ENCODE assay signal across 32 mouse cellular contexts in genomic region chr11:59611646-59612045, GRCm38 (mm10). TPM values are rescaled to one million over a fixed set of nuclear protein-coding genes. Genes with fewer than 3 reads are reported as not detected.
DNase-seq lines count a peak whose midpoint lies in the region; ATAC-seq and TF ChIP-seq lines count a peak whose summit lies in the region.
"Had no signal": no experiment of that assay in that cellular context is flagged by ENCODE, and none has a peak within 500 bp of the region (broad histone marks: within the 10 kb centered on the region; RNA-seq: fewer than 3 reads in every experiment).

No protein-coding gene starts in this region.

- H3K4me1 ChIP-seq in lung, postnatal 0 days (ENCODE audit: insufficient read depth, low read depth, low read length) = no peaks in the 10 kb centered on the region
- peaks cover 2% of the 10 kb centered on the region; the same call in 1 of the 2 replicates for H3K4me1 ChIP-seq in lung, adult 2 months (ENCODE audit: control insufficient read depth, insufficient read depth, low read length)
- H3K4me1 ChIP-seq in forebrain, postnatal 0 days (ENCODE audit: insufficient read depth) = no peaks in the 10 kb centered on the region
- H3K4me1 ChIP-seq: embryonic facial prominence, embryonic 12.5 days; embryonic facial prominence, embryonic 15.5 days; hindbrain, embryonic 13.5 days had no signal

- TF ChIP-seq EP300 in lung, postnatal 0 days (IDR thresholded peaks at IDR 0.05) = no peak

- H3K27me3 ChIP-seq in lung, postnatal 0 days (replicated peaks; ENCODE audit: insufficient read depth, low read length) = no peaks in the 10 kb centered on the region
- H3K27me3 ChIP-seq in forebrain, postnatal 0 days (ENCODE audit: insufficient read depth, low read length) = no peaks in the 10 kb centered on the region
- H3K27me3 ChIP-seq: embryonic facial prominence, embryonic 12.5 days; embryonic facial prominence, embryonic 15.5 days; hindbrain, embryonic 13.5 days had no signal

- no peak for TF ChIP-seq POLR2A in lung, adult 2 months (IDR thresholded peaks at IDR 0.05; ENCODE audit: borderline replicate concordance, extremely low read depth, low read depth, low read length)

- H3K27ac ChIP-seq in lung, postnatal 0 days (ENCODE audit: low read length) = no peak overlapping the region
- no peak overlapping the region for H3K27ac ChIP-seq in forebrain, postnatal 0 days (ENCODE audit: low read depth, low read length)
- H3K27ac ChIP-seq: embryonic facial prominence, embryonic 12.5 days; embryonic facial prominence, embryonic 15.5 days; hindbrain, embryonic 10.5 days; hindbrain, embryonic 13.5 days had no signal

- DNase-seq in adrenal gland, postnatal 14 days = peak; percentile 9
- no peak for DNase-seq in adrenal gland, adult (ENCODE audit: inconsistent age in 2 of 2, low spot score in 1 of 2)
- peak; percentile 72 for DNase-seq in lung, postnatal 0 days (ENCODE audit: low spot score)
- no peak for DNase-seq in lung, adult 2 months
- DNase-seq in adipocyte (ENCODE audit: low spot score) = peak; percentile 53
- no peak for DNase-seq in kidney, adult 11 months
- no peak for DNase-seq in forebrain, postnatal 0 days
- DNase-seq: adrenal gland, postnatal 10 days; cerebellum, adult 11 months; cerebellum, adult 2 months; cerebellum, adult 9-11 months; cerebellum, postnatal 25 days; gastrocnemius, postnatal 10 days; gastrocnemius, postnatal 36 days; heart, postnatal 36 days had no signal

- H3K9ac ChIP-seq in lung, postnatal 0 days (replicated peaks; ENCODE audit: low read depth) = no peak overlapping the region
- no peak overlapping the region for H3K9ac ChIP-seq in forebrain, postnatal 0 days
- H3K9ac ChIP-seq: embryonic facial prominence, embryonic 12.5 days; embryonic facial prominence, embryonic 15.5 days; hindbrain, embryonic 13.5 days had no signal

- 57% methylated on average over 5 of the region's 5 CpGs for WGBS in lung, postnatal 0 days
- 60% methylated on average over 5 of the region's 5 CpGs for WGBS in lung, adult 2 months
- 83% methylated on average over 5 of the region's 5 CpGs for WGBS in forebrain, postnatal 0 days

- peak; percentile 61 for ATAC-seq in lung, postnatal 0 days
- ATAC-seq in forebrain, postnatal 0 days = no peak
- ATAC-seq: forebrain, embryonic 14.5 days; hindbrain, embryonic 16.5 days had no signal

- no peak overlapping the region for H3K4me3 ChIP-seq in lung, postnatal 0 days (ENCODE audit: low read depth, low read length)
- H3K4me3 ChIP-seq in lung, adult 2 months (replicated peaks; ENCODE audit: extremely low read depth, low read depth, low read length) = no peak overlapping the region
- no peak overlapping the region for H3K4me3 ChIP-seq in forebrain, postnatal 0 days (ENCODE audit: low read depth, low read length)
- H3K4me3 ChIP-seq: embryonic facial prominence, embryonic 12.5 days; embryonic facial prominence, embryonic 15.5 days; hindbrain, embryonic 10.5 days; hindbrain, embryonic 13.5 days had no signal

- no peaks in the 10 kb centered on the region for H3K9me3 ChIP-seq in lung, postnatal 0 days (ENCODE audit: low read length)
- no peaks in the 10 kb centered on the region for H3K9me3 ChIP-seq in forebrain, postnatal 0 days (ENCODE audit: low read length)
- H3K9me3 ChIP-seq: embryonic facial prominence, embryonic 12.5 days; embryonic facial prominence, embryonic 15.5 days; G1E; hindbrain, embryonic 10.5 days; hindbrain, embryonic 13.5 days had no signal

- H3K36me3 ChIP-seq in lung, postnatal 0 days (ENCODE audit: insufficient read depth, low read length) = no peaks in the 10 kb centered on the region
- H3K36me3 ChIP-seq in forebrain, postnatal 0 days (ENCODE audit: insufficient read depth) = no peaks in the 10 kb centered on the region
- H3K36me3 ChIP-seq: embryonic facial prominence, embryonic 12.5 days; embryonic facial prominence, embryonic 15.5 days; G1E; hindbrain, embryonic 10.5 days; hindbrain, embryonic 13.5 days had no signal

- H3K4me2 ChIP-seq in lung, postnatal 0 days (replicated peaks; ENCODE audit: low read depth, low read length) = no peak overlapping the region
- no peak overlapping the region for H3K4me2 ChIP-seq in forebrain, postnatal 0 days (ENCODE audit: low read depth)
- H3K4me2 ChIP-seq: embryonic facial prominence, embryonic 12.5 days; embryonic facial prominence, embryonic 15.5 days; heart, embryonic 11.5 days; hindbrain, embryonic 13.5 days had no signal

- no peak for TF ChIP-seq CTCF in lung, postnatal 0 days (IDR thresholded peaks at IDR 0.05)
- no peak for TF ChIP-seq CTCF in lung, adult 2 months (IDR thresholded peaks at IDR 0.05; ENCODE audit: insufficient read depth, low read length)
- no peak for TF ChIP-seq CTCF in forebrain, postnatal 0 days (IDR thresholded peaks at IDR 0.05; ENCODE audit: low read depth)

RNA-seq across cellular contexts. Expression of gene Olfr223, which starts 18.6 kb away (rescaled TPM):
- not detected in 2 replicates for total RNA-seq in adrenal gland, postnatal 14 days (2021)
- polyA plus RNA-seq in lung, postnatal 0 days (2015; fragmentation: Nextera tagmentation; extraction: Ambion mirVana) = not detected in 2 replicates
- not detected in 2 replicates for polyA plus RNA-seq in lung, adult 2 months (2012; rRNA removed)
- total RNA-seq in forebrain, postnatal 0 days (2014; rRNA removed) = not detected in 2 replicates
- polyA plus RNA-seq in forebrain, postnatal 0 days (2015; fragmentation: Nextera tagmentation; extraction: Ambion mirVana) = not detected in 2 replicates
- total RNA-seq: adrenal gland, adult 18-20 months; adrenal gland, postnatal 10 days; adrenal gland, postnatal 4 days; CH12.LX; common myeloid progenitor, adult 5-6 weeks; G1E; gastrocnemius, postnatal 10 days; gastrocnemius, postnatal 36 days; granulocyte monocyte progenitor cell, adult 5-6 weeks; heart, adult 8-10 months; heart, postnatal 36 days had no signal
- polyA plus RNA-seq: cerebellum, adult 2 months; embryonic facial prominence, embryonic 12.5 days; embryonic facial prominence, embryonic 15.5 days; forebrain, embryonic 11.5 days; forebrain, embryonic 14.5 days; G1E; heart, embryonic 11.5 days; heart, embryonic 14.5 days; heart, postnatal 0 days; hindbrain, embryonic 10.5 days; hindbrain, embryonic 13.5 days; hindbrain, embryonic 16.5 days had no signal

RNA-seq across cellular contexts. Expression of gene Olfr222, which starts 35.6 kb away (rescaled TPM):
- total RNA-seq in adrenal gland, postnatal 14 days (2021) = not detected in 2 replicates
- polyA plus RNA-seq in lung, postnatal 0 days (2015; fragmentation: Nextera tagmentation; extraction: Ambion mirVana) = not detected in 2 replicates
- polyA plus RNA-seq in lung, adult 2 months (2012; rRNA removed) = not detected in 2 replicates
- not detected in 2 replicates for total RNA-seq in forebrain, postnatal 0 days (2014; rRNA removed)
- polyA plus RNA-seq in forebrain, postnatal 0 days (2015; fragmentation: Nextera tagmentation; extraction: Ambion mirVana) = not detected in 2 replicates
- total RNA-seq: adrenal gland, adult 18-20 months; adrenal gland, postnatal 10 days; adrenal gland, postnatal 4 days; CH12.LX; common myeloid progenitor, adult 5-6 weeks; G1E; gastrocnemius, postnatal 10 days; gastrocnemius, postnatal 36 days; granulocyte monocyte progenitor cell, adult 5-6 weeks; heart, adult 8-10 months; heart, postnatal 36 days had no signal
- polyA plus RNA-seq: cerebellum, adult 2 months; forebrain, embryonic 11.5 days; forebrain, embryonic 14.5 days; G1E; heart, embryonic 11.5 days; heart, embryonic 14.5 days; heart, postnatal 0 days; hindbrain, embryonic 10.5 days; hindbrain, embryonic 13.5 days; hindbrain, embryonic 16.5 days had no signal

RNA-seq across cellular contexts. Expression of gene Mprip, which starts 49.5 kb away (rescaled TPM):
- 226 TPM in 2 replicates for total RNA-seq in adrenal gland, postnatal 14 days (2021)
- 88.0 and 114 TPM in 2 replicates for polyA plus RNA-seq in lung, postnatal 0 days (2015; fragmentation: Nextera tagmentation; extraction: Ambion mirVana)
- 164 and 239 TPM in 2 replicates for polyA plus RNA-seq in lung, adult 2 months (2012; rRNA removed)
- total RNA-seq in forebrain, postnatal 0 days (2014; rRNA removed) = 191 and 205 TPM in 2 replicates
- polyA plus RNA-seq in forebrain, postnatal 0 days (2015; fragmentation: Nextera tagmentation; extraction: Ambion mirVana) = 62.0 and 62.2 TPM in 2 replicates

Comparison
In these comparisons a context has a peak if more than half of its experiments do, and no peak if none do; other contexts are left out.
1. DNase-seq: peak in adrenal gland, postnatal 14 days (single experiment), lung, postnatal 0 days (single experiment) and adipocyte (single experiment); none in adrenal gland, adult (0 of 2), lung, adult 2 months (single experiment), kidney, adult 11 months (single experiment) and forebrain, postnatal 0 days (single experiment).